Mouse (Mus musculus): Measurements from ENCODE around the gene Reg3a. TPM values are rescaled to one million over a fixed set of nuclear protein-coding genes. Genes with fewer than 3 reads are reported as not detected.
"Not testable (repeated sequence)": the region's sequence is repeated elsewhere in the genome, so short reads cannot be mapped to it uniquely, and the experiment has no call there.

The Reg3a gene
- not detected for total RNA-seq (2022)

GRCm38 (mm10) chr6:78380409-78380808 is at the start of gene Reg3a:
Reg3a (plus strand) TSS chr6:78380709.
- no peak for DNase-seq (ENCODE audit: low spot score in 2 of 2)

- DNase-seq (ENCODE audit: low spot score in 2 of 2) = no peak
Observed at GRCm38 (mm10) chr6:78331919-78332569, 48.5 kb upstream of the Reg3a start.

DNA sequence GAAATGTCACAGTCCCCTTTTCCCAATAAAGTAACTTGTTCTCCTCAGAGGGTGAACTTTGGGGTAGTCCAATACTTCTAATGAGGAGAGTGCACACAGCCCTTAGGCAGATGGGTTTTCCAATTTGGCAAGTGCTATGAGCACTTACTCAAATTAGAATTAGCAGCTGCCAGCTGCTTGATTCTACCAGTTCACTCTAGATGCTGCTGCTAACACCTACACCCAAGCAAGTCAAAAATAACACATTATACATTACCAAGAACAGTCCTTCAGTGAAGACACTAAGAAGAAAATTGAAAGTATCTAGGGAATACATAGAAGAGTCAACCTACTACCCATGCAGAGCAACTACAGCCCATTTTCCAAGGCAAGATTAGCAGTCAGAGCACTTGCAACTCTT is 40.2 kb upstream of the Reg3a start:
- no peak for DNase-seq (ENCODE audit: low spot score in 2 of 2)

GRCm38 (mm10) chr6:78341689-78342088 is 38.8 kb upstream of the Reg3a start:
- no peak for DNase-seq (ENCODE audit: low spot score in 2 of 2)

DNA sequence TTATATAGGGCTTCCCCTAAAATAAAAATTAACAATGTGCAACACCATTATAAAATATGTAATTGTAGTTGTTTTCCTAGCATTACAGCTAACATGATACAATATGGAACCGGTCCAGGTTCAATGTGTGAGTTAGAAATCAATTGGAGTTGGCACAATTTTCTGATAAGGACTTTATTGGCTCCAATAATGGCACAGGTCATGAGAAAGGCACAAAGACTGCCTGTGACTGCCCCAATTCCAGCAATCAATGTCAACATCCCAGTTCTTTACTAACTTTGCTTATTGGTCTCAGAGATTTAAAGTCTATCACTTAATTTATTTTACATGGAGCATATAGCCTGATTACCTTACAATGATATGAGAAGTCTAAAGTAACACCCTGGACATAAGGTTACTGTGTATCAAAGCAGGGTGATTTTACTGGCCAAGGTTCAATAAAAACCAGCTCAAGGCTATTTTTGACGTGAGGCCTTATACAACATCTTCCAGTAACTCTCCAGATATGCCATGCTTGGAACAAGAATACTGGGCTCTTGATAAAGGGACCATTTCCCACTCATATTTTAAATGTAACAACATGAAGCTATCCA is 18.4 kb upstream of the Reg3a start:
- DNase-seq (ENCODE audit: low spot score in 2 of 2) = no peak

- DNase-seq (ENCODE audit: low spot score in 2 of 2) = no peak
Observed at GRCm38 (mm10) chr6:78370357-78370756, 10.2 kb upstream of the Reg3a start, which contains the start of gene Reg3b. Reg3b (plus strand) TSS chr6:78370657.

- no peak for DNase-seq (ENCODE audit: low spot score in 2 of 2)
Observed at GRCm38 (mm10) chr6:78378765-78379164, 1.7 kb upstream of the Reg3a start, which contains the start of gene Reg3d. Reg3d (minus strand) TSS chr6:78378865.

DNA sequence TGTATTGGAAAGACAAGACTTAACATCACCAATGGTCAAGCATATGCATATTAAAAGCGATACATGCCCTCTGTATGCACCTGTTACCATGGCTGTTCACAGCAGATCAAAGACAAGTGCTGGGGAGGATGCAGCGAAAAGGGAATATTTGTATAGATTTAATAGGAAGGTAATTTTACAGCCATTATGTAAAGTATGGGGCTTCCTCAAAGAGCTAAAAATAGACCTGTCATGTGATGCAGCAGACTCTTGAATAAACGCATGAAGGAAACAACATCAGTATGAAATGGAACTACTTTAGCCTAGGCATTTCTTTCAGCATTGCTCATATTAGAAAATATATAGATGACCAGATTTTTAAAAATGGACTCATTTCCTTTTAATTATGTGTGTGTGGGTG is 5.1 kb downstream of the Reg3a start:
- no peak for DNase-seq (ENCODE audit: low spot score in 2 of 2)

- not testable (repeated sequence) for DNase-seq (ENCODE audit: low spot score in 2 of 2)
Observed at GRCm38 (mm10) chr6:78395323-78395722, 14.8 kb downstream of the Reg3a start, which contains the start of gene Reg2. Reg2 (plus strand) TSS chr6:78395623.

GRCm38 (mm10) chr6:78422411-78422810 is 41.9 kb downstream of the Reg3a start, which contains the start of gene Reg1:
Reg1 (plus strand) TSS chr6:78422711.
- not testable (repeated sequence) for DNase-seq (ENCODE audit: low spot score in 2 of 2)

DNA sequence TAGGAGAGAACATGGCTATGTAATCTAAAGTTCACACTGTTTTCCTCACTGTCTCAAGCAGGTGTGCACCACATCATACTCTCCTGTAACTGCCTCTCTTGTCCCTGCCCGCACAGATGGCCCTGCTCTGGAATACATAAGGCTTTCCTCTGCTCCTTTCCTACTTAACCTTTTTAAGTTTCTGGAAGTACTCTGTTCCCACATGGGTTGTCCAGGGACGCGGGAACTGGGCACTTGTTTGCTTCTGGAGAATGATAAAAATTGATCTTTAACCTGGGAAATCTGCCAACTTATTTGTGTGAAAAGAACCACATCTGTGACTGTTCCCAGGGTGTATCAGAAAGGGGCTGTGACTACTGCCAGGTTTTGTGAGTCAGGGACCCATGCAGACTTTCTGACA is 45.0 kb downstream of the Reg3a start:
- no peak for DNase-seq (ENCODE audit: low spot score in 2 of 2)

Other genes starting within 250 kb of the Reg3a start
- not detected for gene Reg3b, start 10.1 kb upstream of the Reg3a start, total RNA-seq (2022)
- not detected for gene Reg3d, start 1.8 kb upstream of the Reg3a start, total RNA-seq (2022)
- not detected for gene Reg2, start 14.9 kb downstream of the Reg3a start, total RNA-seq (2022)
- not detected for gene Reg1, start 42.0 kb downstream of the Reg3a start, total RNA-seq (2022)
- not detected for gene Reg3g, start 88.2 kb downstream of the Reg3a start, total RNA-seq (2022)

All from gastrocnemius, adult 8-10 months (tissue).